Mouse (Mus musculus) ES-E14 (cell line): Measurements from ENCODE around the gene Chmp6. TPM values are rescaled to one million over a fixed set of nuclear protein-coding genes. Genes with fewer than 3 reads are reported as not detected.
A peak's percentile ranks its signal among the peaks of the same experiment; 100 is the strongest.

Experiments used
- DNase-seq: peaks from one replicate; pipeline ENCODE4 v3.0.0-alpha.2; 2013; ENCODE audit warnings: low read depth, low spot score
- H3K27ac ChIP-seq: 2 replicates; pipeline ENCODE4 v1.5.1; 2012; ENCODE audit warnings: low read depth, mild to moderate bottlenecking, low read length, moderate library complexity, mixed read lengths; ENCODE audit not compliant: poor library complexity, insufficient read depth, severe bottlenecking
- H3K36me3 ChIP-seq: 2 replicates; pipeline ENCODE4 v1.6.1; 2012; ENCODE audit warnings: mild to moderate bottlenecking, low read length, moderate library complexity, mixed read lengths; ENCODE audit not compliant: control insufficient read depth, poor library complexity, insufficient read depth, severe bottlenecking
- H3K4me1 ChIP-seq, 2 experiments: fragments of 150-350 bp in 1 of 2; sonication (generic) in 1 of 2; 2 replicates each; pipeline ENCODE4 v1.6.1; 2012; ENCODE audit warnings: low read length in 2 of 2, mild to moderate bottlenecking in 1 of 2, mixed read lengths in 1 of 2; ENCODE audit not compliant: control insufficient read depth in 2 of 2, insufficient read depth in 2 of 2, poor library complexity in 1 of 2
- H3K4me3 ChIP-seq, 2 experiments: fragments of 150-350 bp in 1 of 2; sonication (generic) in 1 of 2; 2 replicates each; pipeline ENCODE4 v1.5.1; 2012; ENCODE audit warnings: low read length in 2 of 2, low read depth in 1 of 2, mild to moderate bottlenecking in 1 of 2, mixed read lengths in 1 of 2; ENCODE audit not compliant: insufficient read depth in 1 of 2, poor library complexity in 1 of 2, severe bottlenecking in 1 of 2
- H3K9ac ChIP-seq: 2 replicates; pipeline ENCODE4 v1.6.1; 2012; ENCODE audit warnings: low read depth, mild to moderate bottlenecking, low read length, mixed read lengths; ENCODE audit not compliant: poor library complexity, insufficient read depth, severe bottlenecking
- H3K9me3 ChIP-seq: fragments of 150-350 bp; sonication (generic); 2 replicates; pipeline ENCODE4 v1.6.1; 2012; ENCODE audit warnings: low read depth, mild to moderate bottlenecking, low read length; ENCODE audit not compliant: control insufficient read depth, insufficient read depth
- CHD2 ChIP-seq: IDR thresholded peaks from 2 replicates; pipeline ENCODE4 v1.6.1; 2014; ENCODE audit warnings: mild to moderate bottlenecking, low read depth, low read length, inconsistent platforms
- HCFC1 ChIP-seq: IDR thresholded peaks from 2 replicates; pipeline ENCODE4 v1.6.1; 2012; ENCODE audit warnings: low read length, inconsistent platforms, borderline replicate concordance; ENCODE audit not compliant: insufficient read depth
- MAFK ChIP-seq: IDR thresholded peaks from 2 replicates; pipeline ENCODE4 v1.6.1; 2014; ENCODE audit warnings: mild to moderate bottlenecking, low read depth, low read length, inconsistent platforms; ENCODE audit not compliant: insufficient read depth
- ZC3H11A ChIP-seq: IDR thresholded peaks from 2 replicates; pipeline ENCODE4 v1.6.1; 2012; ENCODE audit warnings: low read depth, mild to moderate bottlenecking, inconsistent platforms, low read length, borderline replicate concordance
- ZNF384 ChIP-seq: IDR thresholded peaks from 2 replicates; pipeline ENCODE4 v1.6.1; 2012; ENCODE audit warnings: low read depth, low read length, inconsistent platforms
- in situ Hi-C, 2 experiments: fragments of 600-800 bp; cut with MboI; formaldehyde crosslinking; loops; one replicate each; pipeline ENCODE4 v1.15.1; 2025; ENCODE audit warnings: low sequenced_read_pairs in 2 of 2, inconsistent platforms in 1 of 2; ENCODE audit not compliant: unreplicated experiment in 2 of 2
- total RNA-seq: library from RNA; depleted of rRNA; stranded (reverse); fragments of 300-350 nt; gene quantifications from 2 replicates; pipeline ENCODE4 v1.2.3, GENCODE M21; 2012

Chmp6 gene
- total RNA-seq, 1 experiment: 48.1 TPM

- Histone ChIP-seq H3K36me3 (no peaks in the 10 kb centered on the region), H3K27ac (peak overlapping the region; percentile 54), H3K4me1 (peaks cover 15 to 45% of the 10 kb centered on the region in 2 experiments), H3K4me3 (peak overlapping the region; percentile 5 to 18; a peak in 2 of 4 replicates), H3K9ac (peak overlapping the region; percentile 41; the same call in 1 of the 2 replicates), H3K9me3 (no peaks in the 10 kb centered on the region)
- DNase-seq: no peak
- TF ChIP-seq ZNF384 (no peak), MAFK (no peak), ZC3H11A (no peak), HCFC1 (no peak)
- in situ Hi-C loops: no loop called here
These were observed 24.7 kb downstream of the Chmp6 start for GRCm38 (mm10) chr11:119937772-119938502.

GRCm38 (mm10) chr11:119939073-119939710 is 26.0 kb downstream of the Chmp6 start:
- Histone ChIP-seq H3K4me3 (no peak overlapping the region), H3K9me3 (no peaks in the 10 kb centered on the region), H3K9ac (no peak overlapping the region; the same call in 1 of the 2 replicates), H3K27ac (no peak overlapping the region), H3K36me3 (no peaks in the 10 kb centered on the region), H3K4me1 (peaks cover 15 to 45% of the 10 kb centered on the region in 2 experiments)
- TF ChIP-seq ZC3H11A: no peak
- no peak for TF ChIP-seq ZNF384
- no peak for TF ChIP-seq CHD2
- TF ChIP-seq MAFK: no peak
- no peak for TF ChIP-seq HCFC1
- in situ Hi-C loops: no loop called here
- no peak for DNase-seq

GRCm38 (mm10) chr11:119939711-119940106 is 26.5 kb downstream of the Chmp6 start:
- no peak for DNase-seq
- Histone ChIP-seq H3K9ac (no peak overlapping the region), H3K9me3 (no peaks in the 10 kb centered on the region), H3K4me3 (no peak overlapping the region), H3K27ac (no peak overlapping the region), H3K4me1 (peaks cover 15 to 45% of the 10 kb centered on the region in 2 experiments), H3K36me3 (no peaks in the 10 kb centered on the region)
- in situ Hi-C loops: no loop called here
- TF ChIP-seq HCFC1 (no peak), CHD2 (no peak), ZC3H11A (no peak), MAFK (no peak), ZNF384 (no peak)

- Histone ChIP-seq H3K4me1 (peaks cover 15 to 45% of the 10 kb centered on the region in 2 experiments), H3K36me3 (no peaks in the 10 kb centered on the region), H3K4me3 (no peak overlapping the region), H3K27ac (no peak overlapping the region), H3K9ac (no peak overlapping the region), H3K9me3 (no peaks in the 10 kb centered on the region)
- no peak for DNase-seq
- no peak for TF ChIP-seq ZNF384
- TF ChIP-seq HCFC1: no peak
- no peak for TF ChIP-seq ZC3H11A
- TF ChIP-seq MAFK: no peak
- no peak for TF ChIP-seq CHD2
- in situ Hi-C loops: no loop called here
These were observed 26.9 kb downstream of the Chmp6 start for GRCm38 (mm10) chr11:119940142-119940541.
